Mouse (Mus musculus): Measurements from ENCODE around the gene Hao1. TPM values are rescaled to one million over a fixed set of nuclear protein-coding genes. Genes with fewer than 3 reads are reported as not detected.

The Hao1 gene
- total RNA-seq, 2 experiments from 2014 or later, result not detected

DNA sequence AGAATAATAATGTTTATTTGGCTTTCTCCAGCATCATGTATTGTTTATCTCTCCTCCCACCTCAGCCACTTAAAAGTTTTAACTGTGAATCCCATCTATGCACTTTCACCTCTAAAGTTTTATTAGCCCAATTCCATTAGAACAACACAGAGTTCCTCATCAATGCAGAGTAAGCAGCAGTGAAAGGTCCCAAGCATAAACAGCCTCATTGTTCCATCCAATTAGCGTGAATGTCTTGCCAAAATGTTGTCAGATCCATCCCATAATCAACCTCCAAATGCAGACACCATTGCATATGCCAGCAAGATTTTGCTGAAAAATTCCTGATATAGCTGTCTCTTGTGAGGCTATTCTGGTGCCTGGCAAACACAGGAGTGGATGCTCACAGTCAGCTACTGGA, 101.4 kb downstream of the Hao1 start:
- no peak for DNase-seq

DNA sequence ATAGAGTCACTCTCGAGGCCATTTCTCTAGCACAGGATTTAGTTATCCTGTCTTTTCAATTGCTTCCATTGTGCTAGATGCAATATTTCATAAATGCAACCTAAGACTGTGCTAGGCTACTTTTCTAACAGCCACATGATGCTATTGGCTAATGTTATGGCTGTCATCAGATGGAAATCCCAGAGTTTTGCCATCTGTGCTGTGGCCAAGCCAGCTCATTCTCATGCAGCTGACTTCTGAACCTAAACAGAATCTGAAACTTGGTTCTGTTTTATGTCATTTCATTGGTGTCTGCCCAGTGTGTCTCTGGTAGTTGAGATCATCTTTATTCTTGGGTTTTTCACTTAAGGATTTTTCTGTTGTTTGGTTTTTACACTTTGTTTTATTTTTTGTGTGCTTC, 103.2 kb downstream of the Hao1 start:
- Histone ChIP-seq H3K27ac (no peak overlapping the region), H3K4me3 (no peak overlapping the region)
- no peak for DNase-seq
- intact Hi-C loops (cut with DNase I), result no loop called here
- no peak for TF ChIP-seq CTCF (IDR thresholded peaks at IDR 0.05)

More for the DNA sequence above, 101.4 kb downstream of the Hao1 start:
- H3K4me3 ChIP-seq, result no peak overlapping the region
- no peak overlapping the region for H3K27ac ChIP-seq
- intact Hi-C loops (cut with DNase I), result no loop called here
- TF ChIP-seq CTCF (IDR thresholded peaks at IDR 0.05), result no peak

Other genes with a start within 250 kb of the Hao1 start
- gene Tmx4, start 89.8 kb upstream of the Hao1 start, total RNA-seq (2021), result 10 to 100 TPM; 11.2 to 16.5 TPM
- 1 to 10 TPM; 1.1 to 1.8 TPM for gene Plcb1, start 231.7 kb upstream of the Hao1 start, total RNA-seq (2021)